ENCODE assay signal across 19 mouse cellular contexts in genomic region chr7:28710962-28711361, GRCm38 (mm10). TPM values are rescaled to one million over a fixed set of nuclear protein-coding genes. Genes with fewer than 3 reads are reported as not detected.
DNase-seq lines count a peak whose midpoint lies in the region; ATAC-seq and TF ChIP-seq lines count a peak whose summit lies in the region.
"Had no signal": no experiment of that assay in that cellular context is flagged by ENCODE, and none has a peak within 500 bp of the region (broad histone marks: within the 10 kb centered on the region; RNA-seq: fewer than 3 reads in every experiment).

No protein-coding gene starts in this region.

- H3K4me1 ChIP-seq in liver, embryonic 14.5 days (replicated peaks; ENCODE audit: control insufficient read depth in 2 of 2, insufficient read depth in 2 of 2, low read length in 1 of 2), result no peaks in the 10 kb centered on the region
- H3K4me1 ChIP-seq: lung, embryonic 15.5 days had no signal

- WGBS in liver, embryonic 14.5 days (ENCODE audit: insufficient replicate concordance), result 60% methylated on average over 3 of the region's 3 CpGs

- no peaks in the 10 kb centered on the region for H3K36me3 ChIP-seq in liver, embryonic 14.5 days (replicated peaks; ENCODE audit: control insufficient read depth, insufficient read depth, low read depth)
- H3K36me3 ChIP-seq: heart, embryonic 13.5 days; lung, embryonic 15.5 days had no signal

- no peak for TF ChIP-seq EP300 in liver, embryonic 14.5 days (IDR thresholded peaks at IDR 0.05; ENCODE audit: low read depth)

- no peaks in the 10 kb centered on the region for H3K9me3 ChIP-seq in liver, embryonic 14.5 days (ENCODE audit: control insufficient read depth, low read length)
- H3K9me3 ChIP-seq: lung, embryonic 15.5 days had no signal

- ATAC-seq in liver, embryonic 14.5 days (ENCODE audit: insufficient read depth), result no peak
- ATAC-seq: forebrain, embryonic 16.5 days had no signal

- DNase-seq in gastrocnemius, adult 2 months, result no peak
- DNase-seq in gastrocnemius, postnatal 4 days (ENCODE audit: low spot score in 2 of 2), result no peak
- no peak for DNase-seq in liver, embryonic 14.5 days (ENCODE audit: low read depth in 3 of 3, low spot score in 3 of 3)
- DNase-seq in liver (no peak), ES-CJ7 (ENCODE audit: low read depth, low spot score) (peak; percentile 68)
- DNase-seq in induced T-regulatory cell, adult 2 months (ENCODE audit: low read depth), result peak; percentile 51
- DNase-seq in left cerebral cortex, postnatal 36 days (ENCODE audit: low spot score in 2 of 2), result no peak
- DNase-seq in gastrocnemius, adult 18-20 months (ENCODE audit: low spot score), result no peak
- DNase-seq: adrenal gland, adult 2 months; cerebellum, adult 9-10 months; embryo, embryonic 11 days; gastrocnemius, postnatal 25 days; kidney, adult 18-20 months; layer of hippocampus, adult 9-11 months had no signal

- H3K4me3 ChIP-seq in gastrocnemius, adult 2 months, result no peak overlapping the region
- no peak overlapping the region for H3K4me3 ChIP-seq in liver, embryonic 14.5 days (ENCODE audit: insufficient read depth in 1 of 2, low read depth in 2 of 2, low read length in 2 of 2)
- H3K4me3 ChIP-seq: heart, embryonic 13.5 days; lung, embryonic 15.5 days had no signal

- H3K27me3 ChIP-seq in liver, embryonic 14.5 days (ENCODE audit: control insufficient read depth, insufficient read depth, low read length), result no peaks in the 10 kb centered on the region; the same call in 1 of the 2 replicates
- H3K27me3 ChIP-seq: heart, embryonic 13.5 days; lung, embryonic 15.5 days had no signal

- H3K4me2 ChIP-seq in liver, embryonic 14.5 days (ENCODE audit: low read depth), result no peak overlapping the region
- H3K4me2 ChIP-seq: heart, embryonic 13.5 days; lung, embryonic 15.5 days had no signal

- intact Hi-C loops in gastrocnemius, adult 2 months (cut with DNase I), result no loop called here
- intact Hi-C loops in left cerebral cortex, postnatal 36 days (cut with DNase I), result no loop called here

- no peak overlapping the region for H3K27ac ChIP-seq in gastrocnemius, adult 2 months
- H3K27ac ChIP-seq in liver, embryonic 14.5 days, result no peak overlapping the region
- H3K27ac ChIP-seq: heart, embryonic 13.5 days; lung, embryonic 15.5 days had no signal

- peak; percentile 25 for TF ChIP-seq CTCF in gastrocnemius, adult 2 months (IDR thresholded peaks at IDR 0.05)
- peak; percentile 57 for TF ChIP-seq CTCF in liver, embryonic 14.5 days (IDR thresholded peaks at IDR 0.05; ENCODE audit: low read depth)

- H3K9ac ChIP-seq in liver, embryonic 14.5 days (replicated peaks), result no peak overlapping the region
- H3K9ac ChIP-seq: heart, embryonic 13.5 days; lung, embryonic 15.5 days had no signal

RNA-seq across cellular contexts. Expression of gene Fbxo17, which starts 5.6 kb away (rescaled TPM):
- total RNA-seq in gastrocnemius, adult 2 months (2021), result 1 to 10 TPM; 2.5 to 4.9 TPM
- total RNA-seq in gastrocnemius, postnatal 4 days (2021), result 10 to 100 TPM; 22.1 to 25.3 TPM
- polyA plus RNA-seq in liver, embryonic 14.5 days (2012; rRNA removed), result 0.68 and 0.76 TPM in 2 replicates
- polyA plus RNA-seq in liver, embryonic 14.5 days (2014; fragmentation: Nextera tagmentation; extraction: Ambion mirVana), result 0.61 and 0.93 TPM in 2 replicates
- 1 to 10 TPM; 2.0 TPM for total RNA-seq in left cerebral cortex, postnatal 36 days (2021)
- 1 to 10 TPM; 3.5 to 3.8 TPM for total RNA-seq in gastrocnemius, adult 18-20 months (2021)

RNA-seq across cellular contexts. Expression of gene Fbxo27, which starts 18.3 kb away (rescaled TPM):
- under 1 TPM; 0.47 to 0.84 TPM for total RNA-seq in gastrocnemius, adult 2 months (2021)
- total RNA-seq in gastrocnemius, postnatal 4 days (2021), result 1 to 10 TPM; 3.0 to 3.3 TPM
- 0.37 and 0.55 TPM in 2 replicates for polyA plus RNA-seq in liver, embryonic 14.5 days (2012; rRNA removed)
- polyA plus RNA-seq in liver, embryonic 14.5 days (2014; fragmentation: Nextera tagmentation; extraction: Ambion mirVana), result 0.09 and 0.15 TPM in 2 replicates
- total RNA-seq in left cerebral cortex, postnatal 36 days (2021), result 10 to 100 TPM; 23.3 to 25.0 TPM
- total RNA-seq in gastrocnemius, adult 18-20 months (2021), result under 1 TPM; 0.34 to 0.76 TPM
- total RNA-seq: megakaryocyte-erythroid progenitor cell, adult 5-6 weeks had no signal

RNA-seq across cellular contexts. Expression of gene Mrps12, which starts 30.7 kb away (rescaled TPM):
- 10 to 100 TPM; 36.0 to 41.0 TPM for total RNA-seq in gastrocnemius, adult 2 months (2021)
- 10 to 100 TPM; 34.4 to 34.8 TPM for total RNA-seq in gastrocnemius, postnatal 4 days (2021)
- polyA plus RNA-seq in liver, embryonic 14.5 days (2012; rRNA removed), result 46.2 and 50.2 TPM in 2 replicates
- polyA plus RNA-seq in liver, embryonic 14.5 days (2014; fragmentation: Nextera tagmentation; extraction: Ambion mirVana), result 82.5 and 91.0 TPM in 2 replicates
- 10 to 100 TPM; 66.5 to 70.2 TPM for total RNA-seq in left cerebral cortex, postnatal 36 days (2021)
- 10 to 100 TPM; 43.8 to 44.0 TPM for total RNA-seq in gastrocnemius, adult 18-20 months (2021)

RNA-seq across cellular contexts. Expression of gene Sars2, which starts 30.8 kb away (rescaled TPM):
- 10 to 100 TPM; 11.7 to 14.7 TPM for total RNA-seq in gastrocnemius, adult 2 months (2021)
- total RNA-seq in gastrocnemius, postnatal 4 days (2021), result 10 to 100 TPM; 16.2 to 19.5 TPM
- 11.4 and 12.7 TPM in 2 replicates for polyA plus RNA-seq in liver, embryonic 14.5 days (2012; rRNA removed)
- polyA plus RNA-seq in liver, embryonic 14.5 days (2014; fragmentation: Nextera tagmentation; extraction: Ambion mirVana), result 9.3 and 11.3 TPM in 2 replicates
- total RNA-seq in left cerebral cortex, postnatal 36 days (2021), result 10 to 100 TPM; 14.9 to 15.1 TPM
- total RNA-seq in gastrocnemius, adult 18-20 months (2021), result 10 to 100 TPM; 12.3 to 14.0 TPM

RNA-seq across cellular contexts. Expression of gene Ccer2, which starts 45.0 kb away (rescaled TPM):
- total RNA-seq in gastrocnemius, adult 2 months (2021), result not detected
- not detected for total RNA-seq in gastrocnemius, postnatal 4 days (2021)
- not detected in 2 replicates for polyA plus RNA-seq in liver, embryonic 14.5 days (2012; rRNA removed)
- polyA plus RNA-seq in liver, embryonic 14.5 days (2014; fragmentation: Nextera tagmentation; extraction: Ambion mirVana), result not detected in 2 replicates
- total RNA-seq in left cerebral cortex, postnatal 36 days (2021), result 1 to 10 TPM; 1.3 to 2.6 TPM
- total RNA-seq in gastrocnemius, adult 18-20 months (2021), result not detected
- total RNA-seq: adrenal gland, adult 2 months; gastrocnemius, postnatal 25 days; megakaryocyte-erythroid progenitor cell, adult 5-6 weeks had no signal
- polyA plus RNA-seq: adrenal gland, adult 2 months; forebrain, embryonic 16.5 days; heart, embryonic 13.5 days; limb, embryonic 11.5 days; lung, embryonic 15.5 days had no signal

Comparison
In these comparisons a context has a peak if more than half of its experiments do, and no peak if none do; other contexts are left out.
1. DNase-seq: peak in ES-CJ7 (single experiment) and induced T-regulatory cell, adult 2 months (single experiment); none in gastrocnemius, adult 2 months (single experiment), gastrocnemius, postnatal 4 days (0 of 2), liver, embryonic 14.5 days (0 of 3), liver (single experiment), left cerebral cortex, postnatal 36 days (0 of 2) and gastrocnemius, adult 18-20 months (single experiment).
2. RNA of gene Fbxo27, which starts 18.3 kb away (total RNA-seq): 23.3 to 25.0 TPM in left cerebral cortex, postnatal 36 days; 3.0 to 3.3 TPM in gastrocnemius, postnatal 4 days, 0.47 to 0.84 TPM in gastrocnemius, adult 2 months and 0.34 to 0.76 TPM in gastrocnemius, adult 18-20 months; every median in the first group is over 4 times any median in the second.